Mouse (Mus musculus) midbrain, embryonic 13.5 days (tissue): Measurements from ENCODE around the gene 1110051M20Rik. TPM values are rescaled to one million over a fixed set of nuclear protein-coding genes. Genes with fewer than 3 reads are reported as not detected.

Experiments
- ATAC-seq: fragments of 200-750 bp; cut with Nextera tagmentation; 2 replicates; pipeline ENCODE4 v1.8.0; 2017; ENCODE audit warnings: mild to moderate bottlenecking, moderate TSS enrichment, moderate library complexity
- H3K27ac ChIP-seq: fragments of 300-500 bp; sonication (generic); 2 replicates; pipeline ENCODE4 v1.5.1; 2015; ENCODE audit warnings: inconsistent platforms, mild to moderate bottlenecking, moderate library complexity
- H3K27me3 ChIP-seq: fragments of 300-500 bp; sonication (generic); 2 replicates; pipeline ENCODE4 v1.6.1; 2015; ENCODE audit warnings: mild to moderate bottlenecking, inconsistent platforms
- H3K36me3 ChIP-seq: fragments of 300-500 bp; sonication (generic); 2 replicates; pipeline ENCODE4 v1.6.1; 2015; ENCODE audit warnings: mild to moderate bottlenecking, inconsistent platforms
- H3K4me1 ChIP-seq: fragments of 300-500 bp; sonication (generic); replicated peaks from 2 replicates; pipeline ENCODE4 v1.6.1; 2015; ENCODE audit warnings: inconsistent platforms
- H3K4me2 ChIP-seq: fragments of 300-500 bp; sonication (generic); replicated peaks from 2 replicates; pipeline ENCODE4 v1.6.1; 2015; ENCODE audit warnings: moderate library complexity, mild to moderate bottlenecking, inconsistent platforms
- H3K4me3 ChIP-seq: fragments of 300-500 bp; sonication (generic); replicated peaks from 2 replicates; pipeline ENCODE4 v1.5.1; 2015; ENCODE audit warnings: mild to moderate bottlenecking, inconsistent platforms
- H3K9ac ChIP-seq: fragments of 300-500 bp; sonication (generic); replicated peaks from 2 replicates; pipeline ENCODE4 v1.6.1; 2015; ENCODE audit warnings: mild to moderate bottlenecking, inconsistent platforms
- H3K9me3 ChIP-seq: fragments of 300-500 bp; sonication (generic); 2 replicates; pipeline ENCODE4 v1.6.1; 2016; ENCODE audit warnings: mild to moderate bottlenecking, inconsistent platforms
- WGBS: fragments of 180-500 bp; shearing (Covaris S2); methylation state at CpG from one replicate; pipeline ENCODE4 v1.1.7; 2015; 5-methylcytosine and 5-hydroxymethylcytosine counted together
- polyA plus RNA-seq: library from polyadenylated mRNA; unstranded; fragments of >200 nt; fragmentation: Nextera tagmentation; extraction: Ambion mirVana; gene quantifications from 2 replicates; pipeline ENCODE4 v1.2.1, GENCODE M21; 2015

Gene 1110051M20Rik
- polyA plus RNA-seq, 1 experiment from 2014 or later: 147 TPM

GRCm38 (mm10) chr2:91456491-91457100, 12.1 kb upstream of the 1110051M20Rik start:
- Histone ChIP-seq H3K4me1 (peaks cover 52% of the 10 kb centered on the region), H3K27ac (peak overlapping the region; percentile 85; the same call in 1 of the 2 replicates), H3K27me3 (peaks cover 16% of the 10 kb centered on the region; the same call in 1 of the 2 replicates), H3K4me2 (peak overlapping the region; percentile 96), H3K36me3 (no peaks in the 10 kb centered on the region), H3K9me3 (no peaks in the 10 kb centered on the region), H3K4me3 (peak overlapping the region; percentile 72), H3K9ac (peak overlapping the region; percentile 83; the same call in 1 of the 2 replicates)
- peak; percentile 1; the same call in 1 of the 2 replicates for ATAC-seq
- WGBS: 40% methylated on average over 9 of the region's 9 CpGs

- Histone ChIP-seq H3K9ac (no peak overlapping the region), H3K4me1 (peaks cover 45% of the 10 kb centered on the region), H3K36me3 (no peaks in the 10 kb centered on the region), H3K27me3 (peaks cover 16% of the 10 kb centered on the region; the same call in 1 of the 2 replicates), H3K9me3 (no peaks in the 10 kb centered on the region), H3K27ac (no peak overlapping the region), H3K4me3 (no peak overlapping the region), H3K4me2 (no peak overlapping the region)
- ATAC-seq: no peak
- WGBS: 3% methylated on average over 4 of the region's 4 CpGs
Observed at GRCm38 (mm10) chr2:91455826-91456225, 11.3 kb upstream of the 1110051M20Rik start.

- H3K4me2 ChIP-seq: no peak overlapping the region
- WGBS: 85% methylated on average over 3 of the region's 3 CpGs
- ATAC-seq: no peak
Observed at GRCm38 (mm10) chr2:91454434-91454833, 9.9 kb upstream of the 1110051M20Rik start.

GRCm38 (mm10) chr2:91453231-91454075, 8.9 kb upstream of the 1110051M20Rik start:
- no peak overlapping the region for H3K4me2 ChIP-seq
- no peaks in the 10 kb centered on the region for H3K36me3 ChIP-seq
- H3K9me3 ChIP-seq: no peaks in the 10 kb centered on the region
- no peak overlapping the region for H3K4me3 ChIP-seq
- H3K9ac ChIP-seq: no peak overlapping the region
- H3K27me3 ChIP-seq: peaks cover 8% of the 10 kb centered on the region; the same call in 1 of the 2 replicates
- ATAC-seq: no peak
- 86% methylated on average over 9 of the region's 9 CpGs for WGBS
- H3K27ac ChIP-seq: no peak overlapping the region
- H3K4me1 ChIP-seq: peaks cover 27% of the 10 kb centered on the region

More at GRCm38 (mm10) chr2:91454434-91454833, 9.9 kb upstream of the 1110051M20Rik start:
- peaks cover 37% of the 10 kb centered on the region for H3K4me1 ChIP-seq
- no peak overlapping the region for H3K4me3 ChIP-seq
- no peak overlapping the region for H3K9ac ChIP-seq
- no peaks in the 10 kb centered on the region for H3K9me3 ChIP-seq
- peaks cover 12% of the 10 kb centered on the region; the same call in 1 of the 2 replicates for H3K27me3 ChIP-seq
- H3K36me3 ChIP-seq: no peaks in the 10 kb centered on the region
- H3K27ac ChIP-seq: no peak overlapping the region

GRCm38 (mm10) chr2:91452658-91453057, 8.2 kb upstream of the 1110051M20Rik start:
- H3K4me3 ChIP-seq: no peak overlapping the region
- no peak overlapping the region for H3K4me2 ChIP-seq
- ATAC-seq: no peak
- H3K9me3 ChIP-seq: no peaks in the 10 kb centered on the region
- H3K4me1 ChIP-seq: peaks cover 19% of the 10 kb centered on the region
- H3K27me3 ChIP-seq: 0 out of 2 replicates have a peak, but pooled peaks cover 5% of the 10 kb centered on the region
- 70% methylated on average over 8 of the region's 8 CpGs for WGBS
- H3K36me3 ChIP-seq: no peaks in the 10 kb centered on the region
- no peak overlapping the region for H3K27ac ChIP-seq
- H3K9ac ChIP-seq: no peak overlapping the region

- WGBS: 80% methylated on average over 9 of the region's 9 CpGs
- Histone ChIP-seq H3K9ac (no peak overlapping the region), H3K4me3 (no peak overlapping the region), H3K9me3 (no peaks in the 10 kb centered on the region), H3K36me3 (no peaks in the 10 kb centered on the region), H3K4me1 (peaks cover 4% of the 10 kb centered on the region; the same call in 1 of the 2 replicates), H3K27me3 (0 out of 2 replicates have a peak, but pooled peaks cover 3% of the 10 kb centered on the region), H3K4me2 (no peak overlapping the region), H3K27ac (no peak overlapping the region)
- no peak for ATAC-seq
Observed at GRCm38 (mm10) chr2:91450316-91450715, 5.8 kb upstream of the 1110051M20Rik start.

- no peak for ATAC-seq
- H3K9ac ChIP-seq: no peak overlapping the region
- H3K4me3 ChIP-seq: no peak overlapping the region
- WGBS: 33% methylated on average over 1 of the region's 1 CpGs
- no peaks in the 10 kb centered on the region for H3K36me3 ChIP-seq
- 0 out of 2 replicates have a peak, but pooled peaks cover 3% of the 10 kb centered on the region for H3K27me3 ChIP-seq
- no peak overlapping the region for H3K27ac ChIP-seq
- no peak overlapping the region for H3K4me2 ChIP-seq
- H3K9me3 ChIP-seq: no peaks in the 10 kb centered on the region
- H3K4me1 ChIP-seq: no peaks in the 10 kb centered on the region
Observed at GRCm38 (mm10) chr2:91449662-91450061, 5.2 kb upstream of the 1110051M20Rik start.

- 79% methylated on average over 1 of the region's 1 CpGs for WGBS
- no peaks in the 10 kb centered on the region for H3K36me3 ChIP-seq
- ATAC-seq: no peak
Observed at GRCm38 (mm10) chr2:91442241-91442640, 2.3 kb downstream of the 1110051M20Rik start.

GRCm38 (mm10) chr2:91441715-91442114, 2.8 kb downstream of the 1110051M20Rik start:
- Histone ChIP-seq H3K27ac (no peak overlapping the region), H3K4me2 (no peak overlapping the region), H3K9me3 (no peaks in the 10 kb centered on the region), H3K4me1 (peaks cover 25% of the 10 kb centered on the region), H3K27me3 (no peaks in the 10 kb centered on the region), H3K4me3 (no peak overlapping the region), H3K36me3 (no peaks in the 10 kb centered on the region), H3K9ac (no peak overlapping the region)
- 67% methylated on average over 2 of the region's 2 CpGs for WGBS
- ATAC-seq: no peak

More at GRCm38 (mm10) chr2:91442241-91442640, 2.3 kb downstream of the 1110051M20Rik start:
- Histone ChIP-seq H3K9me3 (no peaks in the 10 kb centered on the region), H3K4me3 (no peak overlapping the region), H3K9ac (no peak overlapping the region), H3K27me3 (no peaks in the 10 kb centered on the region), H3K4me1 (peaks cover 19% of the 10 kb centered on the region), H3K27ac (no peak overlapping the region), H3K4me2 (no peak overlapping the region)

GRCm38 (mm10) chr2:91440686-91441085, 3.8 kb downstream of the 1110051M20Rik start:
- no peaks in the 10 kb centered on the region for H3K9me3 ChIP-seq
- no peak overlapping the region for H3K9ac ChIP-seq
- peaks cover 27% of the 10 kb centered on the region for H3K4me1 ChIP-seq
- no peaks in the 10 kb centered on the region for H3K27me3 ChIP-seq
- ATAC-seq: no peak
- H3K36me3 ChIP-seq: no peaks in the 10 kb centered on the region
- no peak overlapping the region for H3K4me3 ChIP-seq
- H3K4me2 ChIP-seq: no peak overlapping the region
- WGBS: 90% methylated on average over 5 of the region's 5 CpGs
- H3K27ac ChIP-seq: no peak overlapping the region

GRCm38 (mm10) chr2:91439876-91440275, 4.6 kb downstream of the 1110051M20Rik start:
- H3K9me3 ChIP-seq: no peaks in the 10 kb centered on the region
- H3K4me2 ChIP-seq: no peak overlapping the region
- H3K36me3 ChIP-seq: no peaks in the 10 kb centered on the region
- H3K27me3 ChIP-seq: no peaks in the 10 kb centered on the region
- 73% methylated on average over 1 of the region's 1 CpGs for WGBS
- no peak overlapping the region for H3K27ac ChIP-seq
- peaks cover 27% of the 10 kb centered on the region for H3K4me1 ChIP-seq
- H3K4me3 ChIP-seq: no peak overlapping the region
- ATAC-seq: no peak
- no peak overlapping the region for H3K9ac ChIP-seq

GRCm38 (mm10) chr2:91439271-91439670, 5.2 kb downstream of the 1110051M20Rik start:
- no peak overlapping the region for H3K9ac ChIP-seq
- no peaks in the 10 kb centered on the region for H3K9me3 ChIP-seq
- no peak overlapping the region for H3K4me3 ChIP-seq
- H3K27ac ChIP-seq: no peak overlapping the region
- no peaks in the 10 kb centered on the region for H3K27me3 ChIP-seq
- H3K36me3 ChIP-seq: 0 out of 2 replicates have a peak, but pooled peaks cover 3% of the 10 kb centered on the region
- ATAC-seq: no peak
- H3K4me1 ChIP-seq: peaks cover 27% of the 10 kb centered on the region
- 90% methylated on average over 10 of the region's 10 CpGs for WGBS
- H3K4me2 ChIP-seq: no peak overlapping the region
